Mouse (Mus musculus): ENCODE results near the gene Oard1.

The Oard1 gene

GRCm38 (mm10) chr17:48436487-48436886 is 26.7 kb downstream of the Oard1 start:
- DNase-seq (ENCODE audit: low spot score): no peak

DNA sequence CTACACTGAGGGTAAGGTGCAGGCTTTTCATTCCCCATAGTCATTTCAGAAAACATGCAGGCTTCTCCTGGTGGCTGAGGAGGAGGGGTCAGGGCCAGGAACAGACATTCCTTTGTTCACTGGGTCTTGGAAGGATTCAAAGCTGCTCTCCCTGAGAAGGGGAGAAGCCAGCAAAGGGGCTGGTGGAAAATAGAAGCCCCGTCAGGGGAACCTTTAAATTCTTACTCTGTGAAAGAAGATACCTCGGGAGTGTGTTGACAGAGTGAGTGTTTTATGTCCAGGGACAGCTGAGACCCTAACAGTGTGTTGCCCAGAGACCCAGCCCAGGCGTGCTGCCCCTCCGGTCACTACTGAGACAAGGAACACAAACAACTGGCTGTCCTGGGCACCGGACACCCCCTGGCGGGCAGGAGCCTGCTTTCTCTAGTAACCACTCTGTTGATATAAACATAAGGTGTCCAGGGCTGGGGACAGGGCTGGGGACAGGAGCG is 27.7 kb downstream of the Oard1 start:
- DNase-seq (ENCODE audit: low spot score): no peak

DNA sequence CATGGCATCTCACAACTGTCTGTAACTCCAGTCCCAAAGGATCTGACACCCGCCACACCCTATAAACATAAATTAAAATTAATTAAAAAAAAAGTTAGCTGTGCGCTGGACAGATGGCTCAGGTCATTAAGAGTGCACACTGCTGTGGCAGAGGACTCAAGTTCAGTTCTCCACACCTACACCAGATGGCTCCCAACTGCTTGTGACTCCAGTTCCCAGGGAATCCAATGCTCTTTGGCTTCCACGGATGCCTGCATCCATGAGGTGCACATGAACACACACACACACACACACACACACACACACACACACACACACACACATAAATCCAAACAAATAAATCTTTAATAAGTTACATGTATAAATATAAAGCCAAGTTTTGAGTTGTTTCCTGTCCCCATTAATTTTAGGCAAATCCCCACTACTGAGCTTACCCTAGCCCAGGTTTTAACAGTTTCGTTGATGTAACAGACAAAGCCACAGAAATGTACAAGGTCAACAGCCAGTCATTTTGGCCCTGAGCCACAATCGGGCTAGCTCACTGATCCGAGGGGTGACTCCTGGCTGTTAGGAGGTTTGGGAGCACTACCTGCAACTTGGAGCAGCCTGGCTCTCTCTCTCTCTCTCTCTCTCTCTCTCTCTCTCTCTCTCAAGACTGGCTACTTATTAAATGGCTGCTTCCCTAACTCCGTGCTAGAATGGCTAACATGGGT is 33.1 kb downstream of the Oard1 start:
- DNase-seq (ENCODE audit: low spot score): no peak

DNA sequence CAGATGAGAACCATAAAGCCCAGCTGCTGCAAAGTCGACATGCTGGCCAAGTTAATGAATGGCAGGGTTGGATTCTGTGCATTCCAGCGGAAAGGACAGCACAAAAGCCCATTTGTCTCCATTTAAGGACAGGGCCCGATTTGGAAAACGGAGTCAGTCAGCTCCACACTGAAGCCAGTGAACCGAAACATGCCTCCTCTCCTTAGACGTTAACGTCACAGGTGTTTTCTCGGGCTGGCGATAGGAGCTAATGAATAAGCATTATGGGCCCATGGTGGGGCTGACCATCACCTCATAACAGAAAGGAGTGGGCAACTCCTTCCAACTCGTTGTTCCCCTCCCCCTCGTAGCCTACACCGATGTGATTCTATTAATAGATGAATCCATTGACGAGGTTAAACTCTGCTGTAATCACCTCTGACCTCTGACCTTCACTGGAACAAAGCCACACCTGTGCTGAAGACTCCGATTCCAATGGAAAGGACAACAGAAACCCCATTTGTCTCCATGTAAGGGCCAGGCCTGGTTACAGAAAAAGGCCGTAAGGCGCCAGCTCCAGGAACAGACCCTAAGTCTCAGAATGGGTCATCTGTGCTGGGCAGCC is 33.8 kb downstream of the Oard1 start:
- DNase-seq (ENCODE audit: low spot score): no peak

DNA sequence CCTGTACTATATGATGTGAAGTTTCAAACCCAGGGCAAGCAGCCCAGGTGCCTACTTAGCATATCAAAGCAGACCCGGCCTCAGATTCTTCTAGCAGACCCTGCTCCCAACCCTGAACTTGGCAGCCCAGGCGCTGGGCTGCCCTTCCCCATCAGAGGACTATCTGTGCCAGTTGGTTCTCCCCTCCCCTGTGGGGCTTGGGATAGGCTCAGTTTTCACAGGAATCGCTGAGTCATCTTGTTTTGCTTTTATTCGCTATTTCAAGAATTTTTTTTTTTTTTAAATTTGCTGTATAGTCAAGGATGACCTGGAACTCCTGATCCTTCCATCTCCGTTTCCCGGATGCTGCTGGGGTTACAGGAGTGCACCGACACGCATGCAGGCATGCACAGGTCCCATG is 37.9 kb downstream of the Oard1 start:
- no peak for DNase-seq (ENCODE audit: low spot score)

- no peak for DNase-seq (ENCODE audit: low spot score)
Measured at GRCm38 (mm10) chr17:48450666-48451352, 41.0 kb downstream of the Oard1 start.

GRCm38 (mm10) chr17:48451353-48451675 is 41.5 kb downstream of the Oard1 start, which contains the start of gene Tspo2:
Gene Tspo2 (minus strand): TSS chr17:48451522.
- DNase-seq (ENCODE audit: low spot score): no peak

DNA sequence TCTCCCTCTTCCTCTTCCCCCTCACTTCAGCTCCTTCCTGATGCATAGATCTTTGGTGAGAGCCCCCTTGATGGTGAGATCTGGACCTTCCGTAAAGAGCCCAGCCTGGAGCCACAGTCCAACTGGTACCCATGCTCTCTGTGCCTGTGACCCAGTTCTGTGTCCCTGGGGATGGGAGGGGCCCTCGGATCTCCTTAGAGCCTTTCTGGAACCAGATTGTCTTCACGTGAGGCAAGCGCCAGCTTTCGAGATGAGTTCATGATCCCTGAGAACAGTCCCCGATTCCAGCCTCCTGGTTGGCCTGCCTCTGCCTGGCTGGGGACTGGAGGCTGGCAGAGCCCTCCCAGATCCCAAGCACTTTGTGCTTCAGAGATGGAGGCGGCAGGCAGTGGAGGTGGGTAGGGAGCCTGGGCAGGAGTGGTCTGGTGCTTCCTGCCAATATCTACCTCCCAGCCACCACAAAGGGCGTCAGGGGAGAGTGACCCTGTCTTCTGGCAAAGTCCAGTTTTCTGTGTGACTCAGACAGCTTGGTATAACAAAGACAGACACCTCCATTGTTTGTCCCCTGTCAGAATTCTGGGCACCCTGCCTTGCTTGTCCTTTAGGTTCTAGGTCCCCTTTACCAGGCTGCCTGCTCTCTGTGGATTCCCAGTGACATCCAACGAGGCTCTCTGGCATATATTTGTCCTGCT is 42.1 kb downstream of the Oard1 start:
- no peak for DNase-seq (ENCODE audit: low spot score)

DNA sequence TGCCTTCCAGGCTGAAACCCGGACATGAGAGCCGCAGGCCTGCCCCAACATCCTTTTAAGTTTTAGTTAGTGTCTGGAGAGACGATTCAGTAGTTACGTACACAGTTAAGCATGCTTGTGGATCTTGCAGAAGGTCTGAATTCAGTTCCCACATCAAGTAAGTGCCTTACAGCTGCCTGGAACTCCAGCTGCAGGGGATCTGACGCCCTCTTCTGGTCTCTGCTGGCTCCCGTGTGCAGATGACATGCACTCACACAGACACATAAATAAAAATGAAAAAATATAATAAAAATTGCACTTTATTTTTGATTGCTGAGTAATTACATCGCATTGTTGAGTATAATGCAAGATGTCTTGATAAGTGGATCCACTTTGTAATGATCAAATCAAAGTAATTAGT is 43.7 kb downstream of the Oard1 start:
- DNase-seq (ENCODE audit: low spot score): no peak

GRCm38 (mm10) chr17:48454190-48454589 is 44.4 kb downstream of the Oard1 start:
- no peak for DNase-seq (ENCODE audit: low spot score)

GRCm38 (mm10) chr17:48454688-48455087 is 44.9 kb downstream of the Oard1 start, which contains the start of gene Unc5cl:
Gene Unc5cl (plus strand): TSS chr17:48454901.
- no peak for DNase-seq (ENCODE audit: low spot score)

GRCm38 (mm10) chr17:48455955-48456354 is 46.1 kb downstream of the Oard1 start:
- DNase-seq (ENCODE audit: low spot score): no peak

DNA sequence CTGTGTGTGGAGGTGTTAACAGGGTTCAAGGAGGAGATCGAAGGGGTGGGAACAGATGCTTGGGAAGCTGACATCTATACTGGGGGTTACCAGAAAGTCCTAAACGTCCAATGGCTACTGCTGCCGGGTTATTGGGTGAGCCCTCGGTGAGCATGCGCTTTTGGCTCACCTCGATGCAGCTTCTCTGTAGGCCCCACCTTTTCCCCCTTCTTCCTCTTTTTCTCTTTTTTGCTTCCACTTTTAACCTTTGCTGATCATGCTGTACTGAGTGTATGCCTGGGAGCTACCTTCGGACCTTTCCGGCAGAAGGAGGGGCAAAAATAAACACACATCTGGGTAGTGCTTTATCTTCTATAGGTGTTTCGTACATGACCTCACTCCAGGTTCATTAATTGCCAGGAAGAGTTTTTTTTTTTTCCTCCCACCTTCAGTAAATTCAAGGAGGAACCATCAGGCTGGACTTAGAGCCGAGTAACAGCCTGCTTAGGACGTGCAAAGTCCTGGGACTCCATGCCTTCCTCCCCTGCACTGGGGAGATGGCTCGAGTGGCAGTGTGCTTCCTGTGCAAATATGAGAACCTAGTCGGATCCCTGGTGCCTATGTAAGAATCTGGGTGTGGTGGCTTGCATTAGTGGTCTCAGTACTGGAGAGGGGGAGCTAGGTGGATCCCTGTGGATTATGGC is 48.3 kb downstream of the Oard1 start:
- DNase-seq (ENCODE audit: low spot score): no peak

DNA sequence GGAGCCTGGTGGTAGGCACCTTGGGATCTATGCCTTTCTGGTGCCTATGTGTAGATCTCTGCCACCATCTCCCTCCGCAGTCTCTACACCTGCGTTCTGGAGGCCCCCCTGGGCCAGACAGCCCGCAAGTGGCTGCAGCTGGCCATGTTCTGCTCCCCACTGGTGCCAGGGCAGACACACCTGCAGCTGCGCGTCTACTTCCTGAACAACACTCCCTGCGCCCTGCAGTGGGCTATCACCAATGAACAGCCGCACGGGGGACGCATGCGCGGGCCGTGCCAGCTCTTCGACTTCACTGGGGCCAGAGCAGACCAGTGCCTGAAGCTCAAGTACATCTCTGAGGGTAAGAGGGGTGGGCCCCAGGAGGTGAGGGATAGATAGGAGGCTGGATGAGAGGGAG is 52.3 kb downstream of the Oard1 start:
- no peak for DNase-seq (ENCODE audit: low spot score)

DNA sequence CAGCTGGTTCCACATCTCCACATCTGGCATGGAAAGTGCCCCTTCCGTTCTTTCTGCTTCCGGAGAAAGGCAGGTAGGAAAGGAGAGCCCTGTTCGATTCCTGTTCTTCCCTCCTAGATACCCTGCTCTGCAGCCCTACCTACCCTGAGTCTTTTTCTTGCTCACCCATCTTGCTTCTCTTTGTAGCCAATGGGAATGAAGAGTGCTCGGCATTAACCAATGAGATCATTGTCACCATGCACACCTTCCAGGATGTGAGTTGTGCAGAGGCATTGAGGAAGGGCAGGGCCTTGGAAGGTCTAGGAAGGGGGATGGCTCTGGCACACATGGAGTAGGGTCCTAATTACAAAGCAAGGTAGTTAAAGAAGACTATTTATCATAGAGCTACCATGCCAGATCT is 53.6 kb downstream of the Oard1 start:
- DNase-seq (ENCODE audit: low spot score): no peak

Data from left cerebral cortex, adult 11 months (tissue).